In the genomic region with DNA sequence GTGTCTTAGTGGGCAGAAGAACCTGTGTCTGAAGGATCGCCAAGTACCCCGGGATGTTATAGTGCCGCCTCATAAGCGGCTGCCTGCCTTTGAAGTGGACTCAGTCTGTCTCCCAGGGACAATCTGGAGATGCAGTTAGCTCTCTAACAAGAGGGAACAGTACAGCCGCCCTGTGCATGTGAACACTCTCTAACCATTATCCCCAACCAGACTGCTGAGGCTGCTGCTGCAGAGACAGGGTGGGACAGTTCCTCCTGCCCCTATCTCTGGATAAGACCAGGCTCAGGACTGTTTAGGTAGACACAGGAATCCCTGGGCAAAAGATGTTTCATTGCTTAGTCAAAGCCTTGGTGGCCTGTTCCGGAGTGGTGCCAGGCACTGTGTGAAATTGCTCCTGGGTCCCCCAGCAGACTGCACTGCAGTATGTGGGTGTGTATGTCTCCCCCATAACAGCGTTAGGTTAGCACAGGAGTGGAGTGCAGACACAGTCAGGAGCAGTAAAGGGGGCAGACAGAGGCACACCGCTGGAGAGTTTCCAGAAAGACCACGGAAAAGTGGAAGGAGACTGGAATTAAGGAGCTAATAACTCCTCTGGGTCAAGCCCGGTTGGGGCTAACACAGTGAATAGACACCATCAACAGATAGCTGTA, we compare ENCODE assay signal across 8 mouse cellular contexts.
A peak's percentile ranks its signal among the peaks of the same experiment; 100 is the strongest.
DNase-seq lines count a peak whose midpoint lies in the region; ATAC-seq and TF ChIP-seq lines count a peak whose summit lies in the region.

No protein-coding gene starts in this region.

- no peaks in the 10 kb centered on the region for H3K36me3 ChIP-seq in kidney, adult 2 months (ENCODE audit: control insufficient read depth, insufficient read depth, low read length)
- peaks cover 12% of the 10 kb centered on the region; the same call in 1 of the 2 replicates for H3K36me3 ChIP-seq in limb, embryonic 15.5 days

- intact Hi-C loops in left cerebral cortex, postnatal 14 days (cut with DNase I): loop anchor here (5.0 kb wide), 1 partner anchor 33 kb away; no protein-coding TSS in a partner anchor

- no peak for DNase-seq in kidney, adult 2 months
- no peak for DNase-seq in kidney, postnatal 36 days
- peak; percentile 38 to 41 for DNase-seq in thymus, postnatal 36 days
- DNase-seq in thymus, postnatal 0 days (ENCODE audit: low spot score): no peak
- peak; percentile 56 for DNase-seq in thymus, postnatal 4 days
- no peak for DNase-seq in left cerebral cortex, postnatal 14 days (ENCODE audit: low spot score in 2 of 2)
- no peak for DNase-seq in ovary, postnatal 14 days (ENCODE audit: low spot score)

- no peak overlapping the region for H3K9ac ChIP-seq in limb, embryonic 15.5 days

- no peaks in the 10 kb centered on the region for H3K9me3 ChIP-seq in limb, embryonic 15.5 days

- ATAC-seq in limb, embryonic 15.5 days (ENCODE audit: insufficient number of reproducible peaks, low FRiP score, low TSS enrichment, low read depth): no peak

- no peak for TF ChIP-seq POLR2A in kidney, adult 2 months (IDR thresholded peaks at IDR 0.05; ENCODE audit: low read depth, low read length)

- peak overlapping the region; percentile 94 for H3K27ac ChIP-seq in kidney, adult 2 months (ENCODE audit: insufficient read depth, low read depth, low read length)
- peak overlapping the region; percentile 92; the same call in 1 of the 2 replicates for H3K27ac ChIP-seq in limb, embryonic 15.5 days

- TF ChIP-seq CTCF in kidney, adult 2 months (conservative IDR thresholded peaks at IDR 0.05; ENCODE audit: insufficient read depth, insufficient read length, low read depth, low read length): no peak

- H3K4me2 ChIP-seq in limb, embryonic 15.5 days: peak overlapping the region; percentile 48

- H3K4me1 ChIP-seq in kidney, adult 2 months (ENCODE audit: control insufficient read depth, insufficient read depth, low read length): peaks cover 44% of the 10 kb centered on the region
- H3K4me1 ChIP-seq in limb, embryonic 15.5 days: peaks cover 72% of the 10 kb centered on the region

- WGBS in kidney, adult 2 months: 70% methylated on average over 10 of the region's 10 CpGs
- WGBS in limb, embryonic 15.5 days: 74% methylated on average over 10 of the region's 10 CpGs

- H3K27me3 ChIP-seq in kidney, adult 2 months (replicated peaks; ENCODE audit: control insufficient read depth, insufficient read depth, low read length): no peaks in the 10 kb centered on the region
- no peaks in the 10 kb centered on the region for H3K27me3 ChIP-seq in limb, embryonic 15.5 days

- peak overlapping the region; percentile 48 for H3K4me3 ChIP-seq in kidney, adult 2 months (ENCODE audit: insufficient read depth, low read depth, low read length)
- H3K4me3 ChIP-seq in limb, embryonic 15.5 days: peak overlapping the region; percentile 27

Comparison
In these comparisons a context has a peak if more than half of its experiments do, and no peak if none do; other contexts are left out.
1. DNase-seq: peak in thymus, postnatal 36 days (2 of 2) and thymus, postnatal 4 days (single experiment); none in kidney, adult 2 months (single experiment), kidney, postnatal 36 days (0 of 2), thymus, postnatal 0 days (single experiment), left cerebral cortex, postnatal 14 days (0 of 2) and ovary, postnatal 14 days (single experiment).